Mouse (Mus musculus): ENCODE results near the gene Uchl5. TPM values are rescaled to one million over a fixed set of nuclear protein-coding genes. Genes with fewer than 3 reads are reported as not detected.

Uchl5 gene
- polyA plus RNA-seq, 1 experiment = 15.0 TPM

DNA sequence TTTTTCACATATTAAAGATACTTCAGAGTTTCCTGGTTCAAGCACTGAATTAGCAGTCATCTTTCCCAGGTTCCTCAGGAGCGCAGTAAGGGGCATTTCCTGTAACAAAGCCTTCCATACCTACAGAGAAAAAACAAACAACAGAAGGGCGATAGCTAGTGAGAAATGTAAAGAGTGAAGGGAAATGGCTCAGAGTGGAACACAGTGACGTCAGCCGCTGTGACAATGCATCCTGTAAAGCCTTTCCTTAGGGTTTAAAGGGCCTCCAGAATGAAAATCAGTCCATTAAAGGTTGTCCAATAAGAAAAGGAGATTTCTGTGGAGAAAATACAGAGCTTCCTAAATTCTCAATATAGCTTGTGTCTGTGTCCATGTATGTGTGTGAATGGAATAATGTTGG, 11.3 kb upstream of the Uchl5 start:
- H3K27me3 ChIP-seq (ENCODE audit: control insufficient read depth, insufficient read depth, low read length) = no peaks in the 10 kb centered on the region
- H3K4me3 ChIP-seq (ENCODE audit: control insufficient read depth, low read depth, low read length) = no peak overlapping the region
- no peak overlapping the region for H3K27ac ChIP-seq (ENCODE audit: control insufficient read depth, insufficient read depth, low read depth, low read length)
- H3K36me3 ChIP-seq (ENCODE audit: control insufficient read depth, insufficient read depth, low read length) = no peaks in the 10 kb centered on the region
- no peaks in the 10 kb centered on the region for H3K4me1 ChIP-seq (ENCODE audit: control insufficient read depth, insufficient read depth, low read length)
- TF ChIP-seq POLR2A (IDR thresholded peaks at IDR 0.05; ENCODE audit: control insufficient read depth, low read depth, low read length) (no peak), CTCF (IDR thresholded peaks at IDR 0.05; ENCODE audit: control insufficient read depth, insufficient read depth, insufficient replicate concordance, low read depth, low read length) (no peak)

GRCm38 (mm10) chr1:143766238-143766637, 10.8 kb upstream of the Uchl5 start:
- Histone ChIP-seq H3K27me3 (ENCODE audit: control insufficient read depth, insufficient read depth, low read length) (no peaks in the 10 kb centered on the region), H3K4me3 (ENCODE audit: control insufficient read depth, low read depth, low read length) (no peak overlapping the region), H3K36me3 (ENCODE audit: control insufficient read depth, insufficient read depth, low read length) (no peaks in the 10 kb centered on the region), H3K27ac (ENCODE audit: control insufficient read depth, insufficient read depth, low read depth, low read length) (no peak overlapping the region), H3K4me1 (ENCODE audit: control insufficient read depth, insufficient read depth, low read length) (no peaks in the 10 kb centered on the region)
- TF ChIP-seq POLR2A (IDR thresholded peaks at IDR 0.05; ENCODE audit: control insufficient read depth, low read depth, low read length) (no peak), CTCF (IDR thresholded peaks at IDR 0.05; ENCODE audit: control insufficient read depth, insufficient read depth, insufficient replicate concordance, low read depth, low read length) (no peak)

DNA sequence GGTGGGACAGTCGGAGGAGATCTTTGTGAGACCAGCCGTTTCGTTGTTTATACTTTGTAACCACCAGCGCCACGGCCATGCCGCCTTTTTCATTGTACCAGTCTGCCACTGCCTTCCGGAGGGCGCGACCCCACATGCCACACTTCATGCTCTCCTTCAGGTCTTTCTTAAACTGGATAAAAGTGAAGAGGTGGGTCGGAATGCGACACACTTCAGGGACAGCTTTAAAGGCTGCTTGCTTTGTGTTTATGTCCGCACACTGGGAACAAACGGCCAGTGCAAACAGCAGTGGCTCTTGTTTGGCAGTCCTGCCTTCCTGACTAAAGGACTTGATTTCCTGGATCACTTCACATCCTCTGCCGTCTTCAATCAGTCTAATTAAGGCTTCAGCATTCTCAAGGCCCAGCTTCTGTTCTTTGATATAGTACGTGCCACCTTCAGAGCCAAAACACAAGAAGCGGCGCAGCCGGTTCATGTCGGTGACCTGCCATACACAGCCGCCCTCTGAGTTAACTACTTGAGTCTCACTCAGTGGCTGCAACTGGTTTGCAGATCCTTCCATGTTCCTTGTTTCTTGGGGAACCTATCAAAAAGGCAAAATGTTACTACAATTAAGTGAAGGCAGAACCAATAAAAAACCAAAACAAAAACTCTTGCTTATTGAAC, 6.5 kb upstream of the Uchl5 start:
- Histone ChIP-seq H3K4me3 (ENCODE audit: control insufficient read depth, low read depth, low read length) (no peak overlapping the region), H3K4me1 (ENCODE audit: control insufficient read depth, insufficient read depth, low read length) (no peaks in the 10 kb centered on the region), H3K36me3 (ENCODE audit: control insufficient read depth, insufficient read depth, low read length) (no peaks in the 10 kb centered on the region), H3K27ac (ENCODE audit: control insufficient read depth, insufficient read depth, low read depth, low read length) (no peak overlapping the region), H3K27me3 (ENCODE audit: control insufficient read depth, insufficient read depth, low read length) (no peaks in the 10 kb centered on the region)
- TF ChIP-seq POLR2A (IDR thresholded peaks at IDR 0.05; ENCODE audit: control insufficient read depth, low read depth, low read length) = no peak
- no peak for TF ChIP-seq CTCF (IDR thresholded peaks at IDR 0.05; ENCODE audit: control insufficient read depth, insufficient read depth, insufficient replicate concordance, low read depth, low read length)

- Histone ChIP-seq H3K4me3 (ENCODE audit: control insufficient read depth, low read depth, low read length) (no peak overlapping the region), H3K4me1 (ENCODE audit: control insufficient read depth, insufficient read depth, low read length) (no peaks in the 10 kb centered on the region; the same call in 1 of the 2 replicates), H3K27ac (ENCODE audit: control insufficient read depth, insufficient read depth, low read depth, low read length) (no peak overlapping the region), H3K36me3 (ENCODE audit: control insufficient read depth, insufficient read depth, low read length) (no peaks in the 10 kb centered on the region), H3K27me3 (ENCODE audit: control insufficient read depth, insufficient read depth, low read length) (no peaks in the 10 kb centered on the region)
- no peak for TF ChIP-seq CTCF (IDR thresholded peaks at IDR 0.05; ENCODE audit: control insufficient read depth, insufficient read depth, insufficient replicate concordance, low read depth, low read length)
- no peak for TF ChIP-seq POLR2A (IDR thresholded peaks at IDR 0.05; ENCODE audit: control insufficient read depth, low read depth, low read length)
Observed at GRCm38 (mm10) chr1:143773082-143773481, 4.0 kb upstream of the Uchl5 start.

DNA sequence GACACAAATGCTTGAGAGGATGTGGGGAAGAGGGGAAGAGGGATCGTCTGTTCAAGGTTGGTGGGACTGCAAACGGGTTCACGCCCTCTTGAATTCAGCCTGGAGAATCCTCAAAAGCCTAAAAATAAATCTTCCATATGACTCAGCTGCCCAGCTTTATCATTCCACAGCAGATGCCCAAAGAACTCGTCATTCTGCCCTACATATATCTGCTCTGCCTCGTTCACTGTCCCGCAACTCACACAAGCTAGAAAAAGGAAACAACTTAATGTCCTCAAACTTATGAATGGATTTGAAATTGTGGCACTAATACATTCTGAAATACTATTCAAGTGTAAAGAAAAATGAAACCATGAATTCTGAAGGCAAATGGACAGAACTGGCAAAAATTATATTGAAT, 3.2 kb upstream of the Uchl5 start:
- no peaks in the 10 kb centered on the region for H3K27me3 ChIP-seq (ENCODE audit: control insufficient read depth, insufficient read depth, low read length)
- TF ChIP-seq CTCF (IDR thresholded peaks at IDR 0.05; ENCODE audit: control insufficient read depth, insufficient read depth, insufficient replicate concordance, low read depth, low read length) = no peak
- no peak for TF ChIP-seq POLR2A (IDR thresholded peaks at IDR 0.05; ENCODE audit: control insufficient read depth, low read depth, low read length)
- H3K4me1 ChIP-seq (ENCODE audit: control insufficient read depth, insufficient read depth, low read length) = no peaks in the 10 kb centered on the region; the same call in 1 of the 2 replicates
- H3K4me3 ChIP-seq (ENCODE audit: control insufficient read depth, low read depth, low read length) = no peak overlapping the region
- H3K27ac ChIP-seq (ENCODE audit: control insufficient read depth, insufficient read depth, low read depth, low read length) = no peak overlapping the region
- H3K36me3 ChIP-seq (ENCODE audit: control insufficient read depth, insufficient read depth, low read length) = no peaks in the 10 kb centered on the region

DNA sequence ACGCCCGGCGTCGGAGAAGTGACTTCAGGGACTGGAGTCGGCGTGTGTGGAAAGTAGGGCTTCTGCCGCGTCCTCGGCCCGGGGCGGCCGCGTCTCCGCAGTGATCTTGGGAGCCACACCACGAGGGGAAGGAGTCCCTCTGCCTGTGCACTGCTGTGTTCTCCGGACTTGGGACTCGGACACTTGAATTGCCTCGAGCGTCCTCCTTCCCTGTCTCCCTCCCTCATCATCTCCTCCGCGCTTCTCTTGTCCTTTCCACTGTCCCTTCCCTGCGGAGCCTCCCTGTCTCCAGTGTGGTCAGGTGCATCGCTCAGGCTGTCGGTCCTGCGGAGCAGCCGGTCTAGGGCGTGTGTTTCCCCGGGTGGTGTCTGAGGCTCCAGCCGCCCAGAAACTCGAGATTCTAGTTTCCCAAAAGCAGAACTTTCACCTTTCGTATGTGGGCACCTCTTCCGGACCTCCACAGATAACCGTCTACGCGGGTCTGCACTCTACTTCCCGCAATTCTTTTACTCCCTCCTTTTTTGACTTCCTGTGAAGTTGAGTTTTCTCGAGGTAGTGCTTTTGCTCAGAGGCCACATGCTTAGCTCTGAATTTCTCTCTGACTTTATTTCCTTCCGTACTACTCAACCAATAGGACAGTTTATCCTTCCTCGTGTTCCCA, 616 bp downstream of the Uchl5 start:
- no peaks in the 10 kb centered on the region for H3K27me3 ChIP-seq (ENCODE audit: control insufficient read depth, insufficient read depth, low read length)
- H3K27ac ChIP-seq (ENCODE audit: control insufficient read depth, insufficient read depth, low read depth, low read length) = peak overlapping the region; percentile 24
- H3K4me1 ChIP-seq (ENCODE audit: control insufficient read depth, insufficient read depth, low read length) = no peaks in the 10 kb centered on the region; the same call in 1 of the 2 replicates
- H3K4me3 ChIP-seq (ENCODE audit: control insufficient read depth, low read depth, low read length) = peak overlapping the region; percentile 83
- no peaks in the 10 kb centered on the region for H3K36me3 ChIP-seq (ENCODE audit: control insufficient read depth, insufficient read depth, low read length)
- TF ChIP-seq POLR2A (IDR thresholded peaks at IDR 0.05; ENCODE audit: control insufficient read depth, low read depth, low read length) = no peak

GRCm38 (mm10) chr1:143788584-143789227, 11.6 kb downstream of the Uchl5 start:
- H3K4me3 ChIP-seq (ENCODE audit: control insufficient read depth, low read depth, low read length) = no peak overlapping the region
- H3K27ac ChIP-seq (ENCODE audit: control insufficient read depth, insufficient read depth, low read depth, low read length) = no peak overlapping the region
- H3K36me3 ChIP-seq (ENCODE audit: control insufficient read depth, insufficient read depth, low read length) = no peaks in the 10 kb centered on the region
- H3K27me3 ChIP-seq (ENCODE audit: control insufficient read depth, insufficient read depth, low read length) = no peaks in the 10 kb centered on the region
- no peaks in the 10 kb centered on the region for H3K4me1 ChIP-seq (ENCODE audit: control insufficient read depth, insufficient read depth, low read length)
- TF ChIP-seq POLR2A (IDR thresholded peaks at IDR 0.05; ENCODE audit: control insufficient read depth, low read depth, low read length) (no peak), CTCF (IDR thresholded peaks at IDR 0.05; ENCODE audit: control insufficient read depth, insufficient read depth, insufficient replicate concordance, low read depth, low read length) (peak; percentile 74; the same call in 1 of the 2 replicates)
